Mouse (Mus musculus) midbrain, embryonic 11.5 days (tissue): Measurements from ENCODE around the gene Flvcr1. TPM values are rescaled to one million over a fixed set of nuclear protein-coding genes. Genes with fewer than 3 reads are reported as not detected.

Experiments used
- ATAC-seq: fragments of 200-750 bp; cut with Nextera tagmentation; 2 replicates; pipeline ENCODE4 v1.8.0; 2017; ENCODE audit warnings: moderate TSS enrichment, moderate library complexity; ENCODE audit not compliant: low FRiP score
- DNase-seq: peaks from one replicate; pipeline ENCODE4 v3.0.0; 2015; ENCODE audit warnings: low spot score; ENCODE audit errors: missing footprints
- H3K27ac ChIP-seq: fragments of 300-500 bp; sonication (generic); 2 replicates; pipeline ENCODE4 v1.5.1; 2014; ENCODE audit warnings: low read depth, low read length
- H3K27me3 ChIP-seq: fragments of 300-500 bp; sonication (generic); 2 replicates; pipeline ENCODE4 v1.6.1; 2014; ENCODE audit warnings: mild to moderate bottlenecking, low read length, moderate library complexity, mixed read lengths; ENCODE audit not compliant: control insufficient read depth, insufficient read depth
- H3K36me3 ChIP-seq: fragments of 300-500 bp; sonication (generic); 2 replicates; pipeline ENCODE4 v1.6.1; 2014; ENCODE audit warnings: mild to moderate bottlenecking, low read length, moderate library complexity, mixed read lengths; ENCODE audit not compliant: control insufficient read depth, insufficient read depth
- H3K4me1 ChIP-seq: fragments of 300-500 bp; sonication (generic); 2 replicates; pipeline ENCODE4 v1.6.1; 2014; ENCODE audit warnings: low read length; ENCODE audit not compliant: control insufficient read depth, insufficient read depth
- H3K4me2 ChIP-seq: fragments of 300-500 bp; sonication (generic); 2 replicates; pipeline ENCODE4 v1.6.1; 2014; ENCODE audit warnings: mild to moderate bottlenecking, moderate library complexity
- H3K4me3 ChIP-seq: fragments of 300-500 bp; sonication (generic); 2 replicates; pipeline ENCODE4 v1.5.1; 2014; ENCODE audit warnings: low read depth, low read length
- H3K9ac ChIP-seq: fragments of 300-500 bp; sonication (generic); 2 replicates; pipeline ENCODE4 v1.6.1; 2014; ENCODE audit warnings: low read length
- H3K9me3 ChIP-seq: fragments of 300-500 bp; sonication (generic); 2 replicates; pipeline ENCODE4 v1.6.1; 2016; ENCODE audit warnings: low read length; ENCODE audit not compliant: control insufficient read depth
- WGBS: fragments of 180-500 bp; shearing (Covaris S2); extraction: QIAGEN DNeasy Blood & Tissue Kit; methylation state at CpG from one replicate; pipeline ENCODE4 v1.1.7; 2014; 5-methylcytosine and 5-hydroxymethylcytosine counted together
- polyA plus RNA-seq: library from polyadenylated mRNA; unstranded; fragments of >200 nt; fragmentation: Nextera tagmentation; extraction: Ambion mirVana; gene quantifications from 2 replicates; pipeline ENCODE4 v1.2.1, GENCODE M21; 2014

The Flvcr1 gene
- polyA plus RNA-seq, result 11.3 and 11.9 TPM in 2 replicates

- Histone ChIP-seq H3K27ac (peak within 1 kb of the TSS; percentile 88), H3K9ac (peak within 1 kb of the TSS; percentile 84), H3K9me3 (no peaks in the 10 kb centered on the region), H3K27me3 (no peaks in the 10 kb centered on the region), H3K36me3 (no peaks in the 10 kb centered on the region), H3K4me3 (peak within 1 kb of the TSS; percentile 85), H3K4me1 (peaks cover 12% of the 10 kb centered on the region), H3K4me2 (peak within 1 kb of the TSS; percentile 98)
- under 1% methylated on average over 50 of the region's 50 CpGs for WGBS
- ATAC-seq, result peak; percentile 99
- peak; percentile 98 for DNase-seq
Measured at GRCm38 (mm10) chr1:191026021-191026713, at the start of gene Flvcr1. TSS of gene Flvcr1 (minus strand) at chr1:191026158.

GRCm38 (mm10) chr1:191075199-191075883 is 49.4 kb upstream of the Flvcr1 start:
- no peak overlapping the region for H3K27ac ChIP-seq
- no peaks in the 10 kb centered on the region for H3K27me3 ChIP-seq
- no peak overlapping the region for H3K4me2 ChIP-seq
- DNase-seq, result peak; percentile 91
- no peak for ATAC-seq
- no peaks in the 10 kb centered on the region for H3K9me3 ChIP-seq
- WGBS, result 71% methylated on average over 10 of the region's 10 CpGs
- no peak overlapping the region for H3K4me3 ChIP-seq
- peaks cover 16% of the 10 kb centered on the region for H3K36me3 ChIP-seq
- no peaks in the 10 kb centered on the region for H3K4me1 ChIP-seq
- H3K9ac ChIP-seq, result no peak overlapping the region

- DNase-seq, result no peak
- H3K36me3 ChIP-seq, result peaks cover 19% of the 10 kb centered on the region
- no peak overlapping the region for H3K4me3 ChIP-seq
- no peak overlapping the region for H3K27ac ChIP-seq
- WGBS, result 92% methylated on average over 4 of the region's 4 CpGs
- H3K9me3 ChIP-seq, result no peaks in the 10 kb centered on the region
- H3K27me3 ChIP-seq, result no peaks in the 10 kb centered on the region
- H3K4me1 ChIP-seq, result no peaks in the 10 kb centered on the region
- H3K9ac ChIP-seq, result no peak overlapping the region
- no peak overlapping the region for H3K4me2 ChIP-seq
- ATAC-seq, result no peak
Measured at GRCm38 (mm10) chr1:191073486-191073885, 47.5 kb upstream of the Flvcr1 start.

- Histone ChIP-seq H3K36me3 (peaks cover 18% of the 10 kb centered on the region), H3K27me3 (no peaks in the 10 kb centered on the region), H3K27ac (no peak overlapping the region), H3K9ac (no peak overlapping the region), H3K4me2 (no peak overlapping the region), H3K4me3 (no peak overlapping the region), H3K9me3 (no peaks in the 10 kb centered on the region), H3K4me1 (no peaks in the 10 kb centered on the region)
- ATAC-seq, result no peak
- WGBS, result 91% methylated on average over 6 of the region's 6 CpGs
- no peak for DNase-seq
Measured at GRCm38 (mm10) chr1:191073001-191073400, 47.0 kb upstream of the Flvcr1 start.

GRCm38 (mm10) chr1:191072329-191072913 is 46.5 kb upstream of the Flvcr1 start:
- no peak overlapping the region for H3K9ac ChIP-seq
- no peak overlapping the region for H3K27ac ChIP-seq
- no peaks in the 10 kb centered on the region for H3K27me3 ChIP-seq
- 97% methylated on average over 16 of the region's 16 CpGs for WGBS
- no peak for DNase-seq
- H3K36me3 ChIP-seq, result peaks cover 18% of the 10 kb centered on the region
- H3K4me1 ChIP-seq, result no peaks in the 10 kb centered on the region
- ATAC-seq, result no peak
- no peak overlapping the region for H3K4me3 ChIP-seq
- no peaks in the 10 kb centered on the region for H3K9me3 ChIP-seq
- no peak overlapping the region for H3K4me2 ChIP-seq

- H3K4me2 ChIP-seq, result no peak overlapping the region
- no peak overlapping the region for H3K4me3 ChIP-seq
- no peaks in the 10 kb centered on the region for H3K27me3 ChIP-seq
- H3K27ac ChIP-seq, result no peak overlapping the region
- no peaks in the 10 kb centered on the region for H3K4me1 ChIP-seq
- DNase-seq (no peak), ATAC-seq (no peak)
- H3K9me3 ChIP-seq, result no peaks in the 10 kb centered on the region
- no peak overlapping the region for H3K9ac ChIP-seq
- 91% methylated on average over 6 of the region's 6 CpGs for WGBS
- peaks cover 15% of the 10 kb centered on the region for H3K36me3 ChIP-seq
Measured at GRCm38 (mm10) chr1:191071613-191072012, 45.7 kb upstream of the Flvcr1 start.

- no peak for DNase-seq
- no peak for ATAC-seq
- H3K4me3 ChIP-seq, result no peak overlapping the region
- no peaks in the 10 kb centered on the region for H3K4me1 ChIP-seq
- H3K27me3 ChIP-seq, result no peaks in the 10 kb centered on the region
- H3K4me2 ChIP-seq, result no peak overlapping the region
- H3K9me3 ChIP-seq, result no peaks in the 10 kb centered on the region
- no peak overlapping the region for H3K27ac ChIP-seq
- no peak overlapping the region for H3K9ac ChIP-seq
- H3K36me3 ChIP-seq, result peaks cover 21% of the 10 kb centered on the region
- WGBS, result 91% methylated on average over 4 of the region's 4 CpGs
Measured at GRCm38 (mm10) chr1:191070259-191070658, 44.3 kb upstream of the Flvcr1 start.

- Histone ChIP-seq H3K4me1 (peaks cover 7% of the 10 kb centered on the region), H3K4me2 (no peak overlapping the region), H3K27ac (no peak overlapping the region), H3K36me3 (peaks cover 24% of the 10 kb centered on the region), H3K9ac (no peak overlapping the region), H3K9me3 (no peaks in the 10 kb centered on the region), H3K4me3 (no peak overlapping the region), H3K27me3 (no peaks in the 10 kb centered on the region)
- no peak for ATAC-seq
- WGBS, result 77% methylated on average over 5 of the region's 5 CpGs
- peak; percentile 83 for DNase-seq
Measured at GRCm38 (mm10) chr1:191068377-191068776, 42.4 kb upstream of the Flvcr1 start.

- no peaks in the 10 kb centered on the region for H3K9me3 ChIP-seq
- H3K4me3 ChIP-seq, result no peak overlapping the region
- peaks cover 15% of the 10 kb centered on the region for H3K36me3 ChIP-seq
- no peak overlapping the region for H3K4me2 ChIP-seq
- DNase-seq (no peak), ATAC-seq (no peak)
- H3K27ac ChIP-seq, result no peak overlapping the region
- 80% methylated on average over 4 of the region's 4 CpGs for WGBS
- no peak overlapping the region for H3K9ac ChIP-seq
- peaks cover 9% of the 10 kb centered on the region for H3K4me1 ChIP-seq
- no peaks in the 10 kb centered on the region for H3K27me3 ChIP-seq
Measured at GRCm38 (mm10) chr1:191065188-191065587, 39.2 kb upstream of the Flvcr1 start.
